Mouse (Mus musculus) limb, embryonic 12.5 days (tissue): ENCODE measurements around the gene Dscam. TPM values are rescaled to one million over a fixed set of nuclear protein-coding genes. Genes with fewer than 3 reads are reported as not detected.
"Not testable (repeated sequence)": the region's sequence is repeated elsewhere in the genome, so short reads cannot be mapped to it uniquely, and the experiment has no call there.

Experiments used
- ATAC-seq: fragments of 200-750 bp; cut with Nextera tagmentation; 2 replicates; pipeline ENCODE4 v1.8.0; 2017; ENCODE audit warnings: low read depth, moderate TSS enrichment; ENCODE audit not compliant: insufficient number of reproducible peaks, insufficient read depth, low FRiP score, low TSS enrichment
- H3K27ac ChIP-seq: fragments of 300-500 bp; sonication (generic); 2 replicates; pipeline ENCODE4 v1.5.1; 2016; ENCODE audit warnings: mild to moderate bottlenecking, moderate library complexity
- H3K27me3 ChIP-seq: fragments of 300-500 bp; sonication (generic); 2 replicates; pipeline ENCODE4 v1.6.1; 2016; ENCODE audit warnings: mild to moderate bottlenecking, moderate library complexity
- H3K36me3 ChIP-seq: fragments of 300-500 bp; sonication (generic); 2 replicates; pipeline ENCODE4 v1.6.1; 2016; ENCODE audit warnings: mild to moderate bottlenecking, moderate library complexity
- H3K4me1 ChIP-seq: fragments of 300-500 bp; sonication (generic); replicated peaks from 2 replicates; pipeline ENCODE4 v1.6.1; 2016
- H3K4me2 ChIP-seq: fragments of 300-500 bp; sonication (generic); 2 replicates; pipeline ENCODE4 v1.6.1; 2016; ENCODE audit warnings: mild to moderate bottlenecking, moderate library complexity
- H3K4me3 ChIP-seq: fragments of 300-500 bp; sonication (generic); replicated peaks from 2 replicates; pipeline ENCODE4 v1.5.1; 2016; ENCODE audit warnings: mild to moderate bottlenecking
- H3K9ac ChIP-seq: fragments of 300-500 bp; sonication (generic); replicated peaks from 2 replicates; pipeline ENCODE4 v1.6.1; 2016; ENCODE audit warnings: mild to moderate bottlenecking, moderate library complexity
- H3K9me3 ChIP-seq: fragments of 300-500 bp; sonication (generic); 2 replicates; pipeline ENCODE4 v1.6.1; 2016; ENCODE audit warnings: mild to moderate bottlenecking, moderate library complexity
- WGBS: fragments of 180-500 bp; shearing (Covaris S2); methylation state at CpG from one replicate; pipeline ENCODE4 v1.1.7; 2016; 5-methylcytosine and 5-hydroxymethylcytosine counted together
- polyA plus RNA-seq: library from polyadenylated mRNA; unstranded; fragments of >200 nt; fragmentation: Nextera tagmentation; extraction: Ambion mirVana; gene quantifications from 2 replicates; pipeline ENCODE4 v1.2.1, GENCODE M21; 2016

The Dscam gene
- polyA plus RNA-seq, 1 experiment from 2014 or later: not detected

- 82% methylated on average over 1 of the region's 1 CpGs for WGBS
- H3K4me2 ChIP-seq: no peak overlapping the region
Observed at GRCm38 (mm10) chr16:96907081-96907480, 263.5 kb downstream of the Dscam start.

GRCm38 (mm10) chr16:96906630-96907029 is 263.9 kb downstream of the Dscam start:
- Histone ChIP-seq H3K9ac (no peak overlapping the region), H3K4me3 (no peak overlapping the region), H3K36me3 (no peaks in the 10 kb centered on the region), H3K4me2 (no peak overlapping the region), H3K9me3 (no peaks in the 10 kb centered on the region), H3K4me1 (0 out of 2 replicates have a peak, but pooled peaks cover 4% of the 10 kb centered on the region), H3K27ac (no peak overlapping the region), H3K27me3 (no peaks in the 10 kb centered on the region)
- ATAC-seq: no peak
- 81% methylated on average over 2 of the region's 2 CpGs for WGBS

More at GRCm38 (mm10) chr16:96907081-96907480, 263.5 kb downstream of the Dscam start:
- ATAC-seq: no peak
- H3K27ac ChIP-seq: no peak overlapping the region
- no peak overlapping the region for H3K4me3 ChIP-seq
- no peaks in the 10 kb centered on the region for H3K36me3 ChIP-seq
- no peaks in the 10 kb centered on the region for H3K27me3 ChIP-seq
- H3K4me1 ChIP-seq: peaks cover 7% of the 10 kb centered on the region; the same call in 1 of the 2 replicates
- H3K9ac ChIP-seq: no peak overlapping the region
- no peaks in the 10 kb centered on the region for H3K9me3 ChIP-seq

- no peak for ATAC-seq
- Histone ChIP-seq H3K4me2 (no peak overlapping the region), H3K4me3 (no peak overlapping the region), H3K9me3 (no peaks in the 10 kb centered on the region), H3K4me1 (0 out of 2 replicates have a peak, but pooled peaks cover 4% of the 10 kb centered on the region), H3K27ac (no peak overlapping the region), H3K36me3 (no peaks in the 10 kb centered on the region), H3K27me3 (no peaks in the 10 kb centered on the region), H3K9ac (no peak overlapping the region)
- 51% methylated on average over 2 of the region's 2 CpGs for WGBS
Observed at GRCm38 (mm10) chr16:96904761-96905160, 265.8 kb downstream of the Dscam start.

- no peak overlapping the region for H3K4me3 ChIP-seq
- H3K27me3 ChIP-seq: no peaks in the 10 kb centered on the region
- 0 out of 2 replicates have a peak, but pooled peaks cover 4% of the 10 kb centered on the region for H3K4me1 ChIP-seq
- H3K9ac ChIP-seq: no peak overlapping the region
- WGBS: 25% methylated on average over 2 of the region's 2 CpGs
- no peak overlapping the region for H3K27ac ChIP-seq
- ATAC-seq: no peak
- H3K4me2 ChIP-seq: no peak overlapping the region
- no peaks in the 10 kb centered on the region for H3K9me3 ChIP-seq
- no peaks in the 10 kb centered on the region for H3K36me3 ChIP-seq
Observed at GRCm38 (mm10) chr16:96904359-96904758, 266.2 kb downstream of the Dscam start.

- no peak overlapping the region for H3K4me2 ChIP-seq
- H3K36me3 ChIP-seq: no peaks in the 10 kb centered on the region
- H3K9ac ChIP-seq: no peak overlapping the region
- H3K27me3 ChIP-seq: no peaks in the 10 kb centered on the region
- no peak for ATAC-seq
- no peak overlapping the region for H3K27ac ChIP-seq
- H3K9me3 ChIP-seq: no peaks in the 10 kb centered on the region
- H3K4me1 ChIP-seq: 0 out of 2 replicates have a peak, but pooled peaks cover 4% of the 10 kb centered on the region
- no peak overlapping the region for H3K4me3 ChIP-seq
Observed at GRCm38 (mm10) chr16:96902596-96902995, 268.0 kb downstream of the Dscam start.

GRCm38 (mm10) chr16:96901234-96902014 is 269.1 kb downstream of the Dscam start:
- no peaks in the 10 kb centered on the region for H3K36me3 ChIP-seq
- H3K27me3 ChIP-seq: no peaks in the 10 kb centered on the region
- H3K9me3 ChIP-seq: no peaks in the 10 kb centered on the region
- H3K27ac ChIP-seq: no peak overlapping the region
- H3K4me2 ChIP-seq: no peak overlapping the region
- 0 out of 2 replicates have a peak, but pooled peaks cover 4% of the 10 kb centered on the region for H3K4me1 ChIP-seq
- no peak overlapping the region for H3K4me3 ChIP-seq
- WGBS: 77% methylated on average over 3 of the region's 3 CpGs
- ATAC-seq: no peak
- no peak overlapping the region for H3K9ac ChIP-seq

GRCm38 (mm10) chr16:96899329-96899728 is 271.2 kb downstream of the Dscam start:
- no peak for ATAC-seq
- Histone ChIP-seq H3K4me2 (no peak overlapping the region), H3K9ac (no peak overlapping the region), H3K9me3 (no peaks in the 10 kb centered on the region), H3K36me3 (no peaks in the 10 kb centered on the region), H3K4me3 (no peak overlapping the region), H3K4me1 (0 out of 2 replicates have a peak, but pooled peaks cover 1% of the 10 kb centered on the region), H3K27me3 (no peaks in the 10 kb centered on the region), H3K27ac (no peak overlapping the region)

- no peak overlapping the region for H3K27ac ChIP-seq
- no peak for ATAC-seq
- 61% methylated on average over 10 of the region's 10 CpGs for WGBS
Observed at GRCm38 (mm10) chr16:96896510-96897133, 273.9 kb downstream of the Dscam start.

GRCm38 (mm10) chr16:96888036-96888435 is 282.5 kb downstream of the Dscam start:
- H3K4me2 ChIP-seq: no peak overlapping the region
- 0 out of 2 replicates have a peak, but pooled peaks cover 3% of the 10 kb centered on the region for H3K4me1 ChIP-seq
- WGBS: 88% methylated on average over 1 of the region's 1 CpGs
- no peak overlapping the region for H3K4me3 ChIP-seq
- H3K9ac ChIP-seq: no peak overlapping the region
- ATAC-seq: no peak
- no peaks in the 10 kb centered on the region for H3K36me3 ChIP-seq
- H3K27ac ChIP-seq: no peak overlapping the region
- H3K9me3 ChIP-seq: no peaks in the 10 kb centered on the region
- 0 out of 2 replicates have a peak, but pooled peaks cover 4% of the 10 kb centered on the region for H3K27me3 ChIP-seq

More at GRCm38 (mm10) chr16:96896510-96897133, 273.9 kb downstream of the Dscam start:
- H3K9ac ChIP-seq: no peak overlapping the region
- H3K9me3 ChIP-seq: no peaks in the 10 kb centered on the region
- H3K4me1 ChIP-seq: no peaks in the 10 kb centered on the region
- no peaks in the 10 kb centered on the region for H3K36me3 ChIP-seq
- H3K4me3 ChIP-seq: no peak overlapping the region
- H3K4me2 ChIP-seq: no peak overlapping the region
- no peaks in the 10 kb centered on the region for H3K27me3 ChIP-seq

- 33% methylated on average over 2 of the region's 2 CpGs for WGBS
- Histone ChIP-seq H3K4me3 (no peak overlapping the region), H3K4me1 (0 out of 2 replicates have a peak, but pooled peaks cover 3% of the 10 kb centered on the region), H3K4me2 (no peak overlapping the region), H3K9ac (no peak overlapping the region), H3K9me3 (no peaks in the 10 kb centered on the region), H3K27me3 (0 out of 2 replicates have a peak, but pooled peaks cover 4% of the 10 kb centered on the region), H3K36me3 (no peaks in the 10 kb centered on the region), H3K27ac (no peak overlapping the region)
- ATAC-seq: no peak
Observed at GRCm38 (mm10) chr16:96885817-96886216, 284.7 kb downstream of the Dscam start.

- not testable (repeated sequence) for H3K9ac ChIP-seq, H3K4me3 ChIP-seq, ATAC-seq, H3K27ac ChIP-seq, H3K9me3 ChIP-seq, H3K36me3 ChIP-seq, H3K4me2 ChIP-seq, H3K27me3 ChIP-seq, H3K4me1 ChIP-seq
- 62% methylated on average over 3 of the region's 3 CpGs for WGBS
Observed at GRCm38 (mm10) chr16:96884590-96884989, 286.0 kb downstream of the Dscam start.
